Mouse (Mus musculus) MEL (cell line): ENCODE measurements around the gene Tgm6. TPM values are rescaled to one million over a fixed set of nuclear protein-coding genes. Genes with fewer than 3 reads are reported as not detected.
A peak's percentile ranks its signal among the peaks of the same experiment; 100 is the strongest.

ENCODE experiments used
- DNase-seq: peaks from one replicate; pipeline ENCODE4 v3.0.0; 2011; ENCODE audit warnings: low read depth, low spot score
- H3K27ac ChIP-seq: 2 replicates; pipeline ENCODE4 v1.5.1; 2012; ENCODE audit warnings: low read depth, mild to moderate bottlenecking, control low read depth, low read length, moderate library complexity; ENCODE audit not compliant: control insufficient read depth
- H3K27me3 ChIP-seq, 2 experiments: fragments of 150-350 bp in 1 of 2; sonication (generic) in 1 of 2; 2 replicates each; pipeline ENCODE4 v1.6.1; 2012; ENCODE audit warnings: low read length in 2 of 2, mild to moderate bottlenecking in 2 of 2, improper control_type of control experiment in 1 of 2, moderate library complexity in 1 of 2; ENCODE audit not compliant: insufficient read depth in 2 of 2, control insufficient read depth in 1 of 2
- H3K36me3 ChIP-seq, 2 experiments: 2 replicates each; pipeline ENCODE4 v1.6.1; 2012 to 2014; ENCODE audit warnings: low read length in 2 of 2, improper control_type of control experiment in 1 of 2, inconsistent platforms in 1 of 2, mild to moderate bottlenecking in 1 of 2; ENCODE audit not compliant: insufficient read depth in 2 of 2, control insufficient read depth in 1 of 2
- H3K4me1 ChIP-seq, 2 experiments: fragments of 150-350 bp in 1 of 2; sonication (generic) in 1 of 2; 2 replicates each; pipeline ENCODE4 v1.6.1; 2012; ENCODE audit warnings: low read length in 2 of 2, improper control_type of control experiment in 1 of 2, mild to moderate bottlenecking in 1 of 2; ENCODE audit not compliant: insufficient read depth in 2 of 2, control insufficient read depth in 1 of 2
- H3K4me3 ChIP-seq, 2 experiments: fragments of 150-350 bp in 1 of 2; sonication (generic) in 1 of 2; 2 replicates each; pipeline ENCODE4 v1.5.1; 2012; ENCODE audit warnings: low read depth in 2 of 2, low read length in 2 of 2, mild to moderate bottlenecking in 2 of 2, moderate library complexity in 2 of 2, control low read depth in 1 of 2, improper control_type of control experiment in 1 of 2; ENCODE audit not compliant: control insufficient read depth in 1 of 2, insufficient read depth in 1 of 2
- H3K79me2 ChIP-seq: 2 replicates; pipeline ENCODE4 v1.6.1; 2012; ENCODE audit warnings: mild to moderate bottlenecking, low read length, moderate library complexity; ENCODE audit not compliant: control insufficient read depth, poor library complexity, insufficient read depth
- H3K9ac ChIP-seq: 2 replicates; pipeline ENCODE4 v1.6.1; 2012; ENCODE audit warnings: low read depth, mild to moderate bottlenecking, control low read depth, low read length, moderate library complexity; ENCODE audit not compliant: control insufficient read depth, poor library complexity, severe bottlenecking
- H3K9me3 ChIP-seq: fragments of 150-350 bp; sonication (generic); replicated peaks from 2 replicates; pipeline ENCODE4 v1.6.1; 2012; ENCODE audit warnings: mild to moderate bottlenecking, low read length, improper control_type of control experiment, moderate library complexity; ENCODE audit not compliant: insufficient read depth
- CHD1 ChIP-seq: IDR thresholded peaks from 2 replicates; pipeline ENCODE4 v1.6.1; 2012; ENCODE audit warnings: low read depth, mild to moderate bottlenecking, inconsistent platforms, low read length, improper control_type of control experiment
- ELF1 ChIP-seq: IDR thresholded peaks from 2 replicates; pipeline ENCODE4 v1.6.1; 2014; ENCODE audit warnings: low read depth, mild to moderate bottlenecking, inconsistent platforms, low read length, improper control_type of control experiment, moderate library complexity
- EP300 ChIP-seq, 2 experiments: IDR thresholded peaks; 2 replicates each; pipeline ENCODE4 v1.6.1; 2011; ENCODE audit warnings: improper control_type of control experiment in 2 of 2, low read length in 2 of 2, low read depth in 1 of 2, mild to moderate bottlenecking in 1 of 2
- GABPA ChIP-seq: IDR thresholded peaks from 2 replicates; pipeline ENCODE4 v1.6.1; 2012; ENCODE audit warnings: low read depth, mild to moderate bottlenecking, inconsistent platforms, low read length, improper control_type of control experiment, moderate library complexity
- HCFC1 ChIP-seq: IDR thresholded peaks from 2 replicates; pipeline ENCODE4 v1.6.1; 2012; ENCODE audit warnings: low read depth, mild to moderate bottlenecking, inconsistent platforms, low read length, improper control_type of control experiment, moderate library complexity
- MAFK ChIP-seq: IDR thresholded peaks from 2 replicates; pipeline ENCODE4 v1.6.1; 2011; ENCODE audit warnings: low read depth, mild to moderate bottlenecking, low read length, improper control_type of control experiment, borderline replicate concordance
- MAX ChIP-seq: IDR thresholded peaks from 2 replicates; pipeline ENCODE4 v1.6.1; 2011; ENCODE audit warnings: low read length, improper control_type of control experiment
- MAZ ChIP-seq: IDR thresholded peaks from 2 replicates; pipeline ENCODE4 v1.6.1; 2012; ENCODE audit warnings: low read depth, mild to moderate bottlenecking, inconsistent platforms, low read length, improper control_type of control experiment
- MEF2A ChIP-seq: IDR thresholded peaks from 2 replicates; pipeline ENCODE4 v1.6.1; 2014; ENCODE audit warnings: low read depth, mild to moderate bottlenecking, inconsistent platforms, low read length, improper control_type of control experiment; ENCODE audit not compliant: poor library complexity, insufficient replicate concordance, severe bottlenecking; ENCODE audit errors: extremely low read depth
- MYB ChIP-seq: IDR thresholded peaks from 2 replicates; pipeline ENCODE4 v1.6.1; 2011; ENCODE audit warnings: mild to moderate bottlenecking, low read depth, low read length, improper control_type of control experiment
- NRF1 ChIP-seq: IDR thresholded peaks from 2 replicates; pipeline ENCODE4 v1.6.1; 2014; ENCODE audit warnings: low read depth, mild to moderate bottlenecking, inconsistent platforms, low read length, improper control_type of control experiment, moderate library complexity; ENCODE audit not compliant: poor library complexity, insufficient read depth, severe bottlenecking
- POLR2AphosphoS2 ChIP-seq: IDR thresholded peaks from 2 replicates; pipeline ENCODE4 v1.6.1; 2011; ENCODE audit warnings: low read length, improper control_type of control experiment
- RCOR1 ChIP-seq: IDR thresholded peaks from 2 replicates; pipeline ENCODE4 v1.6.1; 2012; ENCODE audit warnings: low read depth, mild to moderate bottlenecking, inconsistent platforms, low read length, improper control_type of control experiment
- SIN3A ChIP-seq: IDR thresholded peaks from 2 replicates; pipeline ENCODE4 v1.6.1; 2012; ENCODE audit warnings: low read length, improper control_type of control experiment, inconsistent platforms
- TBP ChIP-seq: IDR thresholded peaks from 2 replicates; pipeline ENCODE4 v1.8.0; 2011; ENCODE audit warnings: low read depth, low read length, improper control_type of control experiment
- TCF12 ChIP-seq: IDR thresholded peaks from 2 replicates; pipeline ENCODE4 v1.6.1; 2014; ENCODE audit warnings: low read depth, mild to moderate bottlenecking, inconsistent platforms, low read length, improper control_type of control experiment, moderate library complexity
- USF1 ChIP-seq: IDR thresholded peaks from 2 replicates; pipeline ENCODE4 v1.6.1; 2014; ENCODE audit warnings: low read depth, mild to moderate bottlenecking, inconsistent platforms, low read length, improper control_type of control experiment, moderate library complexity
- USF2 ChIP-seq, 2 experiments: IDR thresholded peaks; 2 replicates each; pipeline ENCODE4 v1.6.1; 2011 to 2012; ENCODE audit warnings: improper control_type of control experiment in 2 of 2, low read length in 2 of 2, borderline replicate concordance in 1 of 2, inconsistent platforms in 1 of 2, low read depth in 1 of 2, mild to moderate bottlenecking in 1 of 2; ENCODE audit not compliant: insufficient read depth in 1 of 2
- ZKSCAN1 ChIP-seq: IDR thresholded peaks from 2 replicates; pipeline ENCODE4 v1.6.1; 2012; ENCODE audit warnings: low read depth, mild to moderate bottlenecking, inconsistent platforms, low read length, improper control_type of control experiment, moderate library complexity
- ZMIZ1 ChIP-seq: IDR thresholded peaks from 2 replicates; pipeline ENCODE4 v1.6.1; 2012; ENCODE audit warnings: low read depth, mild to moderate bottlenecking, inconsistent platforms, low read length, improper control_type of control experiment, moderate library complexity
- polyA plus RNA-seq, 2 experiments: library from polyadenylated mRNA; stranded (reverse) in 1 of 2; unstranded in 1 of 2; fragments of >175 nt in 1 of 2; fragments of >200 nt in 1 of 2; gene quantifications; 2 replicates each; pipeline versions ENCODE4 v1.2.1 to v1.2.4; 2012; ENCODE audit warnings: low replicate concordance in 2 of 2, low read depth in 1 of 2; ENCODE audit not compliant: insufficient read length in 2 of 2, insufficient read depth in 1 of 2, missing spikeins in 1 of 2
- total RNA-seq: library from RNA; depleted of rRNA; stranded (reverse); fragments of 300-350 nt; gene quantifications from 2 replicates; pipeline ENCODE4 v1.2.3, GENCODE M21; 2012

Tgm6 gene
- total and polyA plus RNA-seq, 3 experiments, result not detected

GRCm38 (mm10) chr2:130178706-130179506 is 66.7 kb downstream of the Tgm6 start, which contains the start of gene Snrpb (continued):
- TF ChIP-seq MAX (peak; percentile 26; the same call in 1 of the 2 replicates), MAZ (no peak), GABPA (no peak), ELF1 (peak; percentile 88)

GRCm38 (mm10) chr2:130179507-130180019 is 67.3 kb downstream of the Tgm6 start:
- peaks cover 21 to 28% of the 10 kb centered on the region in 2 experiments for H3K36me3 ChIP-seq
- H3K27me3 ChIP-seq, result peaks cover 5 to 11% of the 10 kb centered on the region in 2 experiments; a peak in 3 of 4 replicates
- H3K27ac ChIP-seq, result 0 out of 2 replicates have a peak overlapping the region, but pooled peaks have one; percentile 7
- no peaks in the 10 kb centered on the region for H3K9me3 ChIP-seq
- peaks cover 3 to 10% of the 10 kb centered on the region in 2 experiments; a peak in 3 of 4 replicates for H3K4me1 ChIP-seq
- no peak for DNase-seq
- H3K4me3 ChIP-seq, result peak overlapping the region; percentile 72 to 95
- peaks cover 35% of the 10 kb centered on the region for H3K79me2 ChIP-seq
- peak overlapping the region; percentile 67 for H3K9ac ChIP-seq
- TF ChIP-seq MEF2A (no peak), CHD1 (0 out of 2 replicates have a peak, but pooled peaks have one; percentile 32), ZKSCAN1 (0 out of 2 replicates have a peak, but pooled peaks have one; percentile 6)

- no peak overlapping the region for H3K27ac ChIP-seq
- no peak for DNase-seq
- no peak for TF ChIP-seq HCFC1
- no peak for TF ChIP-seq ZMIZ1
- TF ChIP-seq MAFK, result no peak
- TF ChIP-seq SIN3A, result no peak
- no peak for TF ChIP-seq TBP
- no peak for TF ChIP-seq CHD1
- no peak for TF ChIP-seq MYB
- no peak for TF ChIP-seq USF2 (IDR thresholded peaks at IDR 0.05; ENCODE audit: borderline replicate concordance in 1 of 2, insufficient read depth in 1 of 2, low read depth in 1 of 2, low read length in 2 of 2)
- no peak for TF ChIP-seq MAX
- TF ChIP-seq NRF1, result no peak
- TF ChIP-seq ZKSCAN1, result no peak
- TF ChIP-seq USF1, result no peak
- no peak for TF ChIP-seq TCF12
- no peak for TF ChIP-seq RCOR1
- TF ChIP-seq EP300 (IDR thresholded peaks at IDR 0.05; ENCODE audit: low read depth in 1 of 2, low read length in 2 of 2), result no peak
- TF ChIP-seq POLR2AphosphoS2, result no peak
- TF ChIP-seq, all 39 proteins: peak for 0
- Histone ChIP-seq H3K9ac (no peak overlapping the region), H3K79me2 (0 out of 2 replicates have a peak, but pooled peaks cover 1% of the 10 kb centered on the region), H3K4me3 (no peak overlapping the region), H3K27me3 (peaks cover 20 to 24% of the 10 kb centered on the region in 2 experiments), H3K4me1 (no peaks in the 10 kb centered on the region), H3K9me3 (no peaks in the 10 kb centered on the region), H3K36me3 (no peaks in the 10 kb centered on the region)
These were observed 76.2 kb downstream of the Tgm6 start for GRCm38 (mm10) chr2:130188391-130188790.
